Mouse (Mus musculus) hindbrain, postnatal 0 days (tissue): ENCODE measurements around the gene 2300003K06Rik. TPM values are rescaled to one million over a fixed set of nuclear protein-coding genes. Genes with fewer than 3 reads are reported as not detected.
A peak's percentile ranks its signal among the peaks of the same experiment; 100 is the strongest.
"Not testable (repeated sequence)": the region's sequence is repeated elsewhere in the genome, so short reads cannot be mapped to it uniquely, and the experiment has no call there.

Experiments used
- ATAC-seq: fragments of 200-750 bp; cut with Nextera tagmentation; 2 replicates; pipeline ENCODE4 v1.8.0; 2017; ENCODE audit warnings: mild to moderate bottlenecking, moderate TSS enrichment, moderate library complexity
- DNase-seq: peaks from one replicate; pipeline ENCODE4 v3.0.0-alpha.2; 2015; ENCODE audit warnings: low spot score
- H3K27ac ChIP-seq: fragments of 300-500 bp; sonication (generic); 2 replicates; pipeline ENCODE4 v1.5.1; 2014; ENCODE audit warnings: mild to moderate bottlenecking
- H3K27me3 ChIP-seq: fragments of 300-500 bp; sonication (generic); 2 replicates; pipeline ENCODE4 v1.6.1; 2014; ENCODE audit warnings: low read length, mixed read lengths; ENCODE audit not compliant: insufficient read depth
- H3K36me3 ChIP-seq: fragments of 300-500 bp; sonication (generic); 2 replicates; pipeline ENCODE4 v1.6.1; 2014; ENCODE audit warnings: low read length, mixed read lengths; ENCODE audit not compliant: insufficient read depth
- H3K4me1 ChIP-seq: fragments of 300-500 bp; sonication (generic); 2 replicates; pipeline ENCODE4 v1.6.1; 2014; ENCODE audit warnings: antibody characterized with exemption, low read length, mixed read lengths; ENCODE audit not compliant: insufficient read depth
- H3K4me2 ChIP-seq: fragments of 300-500 bp; sonication (generic); 2 replicates; pipeline ENCODE4 v1.6.1; 2014; ENCODE audit warnings: low read depth, mild to moderate bottlenecking, low read length, moderate library complexity, mixed read lengths
- H3K4me3 ChIP-seq: fragments of 300-500 bp; sonication (generic); 2 replicates; pipeline ENCODE4 v1.5.1; 2014; ENCODE audit warnings: low read length
- H3K9ac ChIP-seq: fragments of 300-500 bp; sonication (generic); replicated peaks from 2 replicates; pipeline ENCODE4 v1.6.1; 2014; ENCODE audit warnings: mild to moderate bottlenecking, low read length, moderate library complexity, mixed read lengths
- H3K9me3 ChIP-seq: fragments of 300-500 bp; sonication (generic); 2 replicates; pipeline ENCODE4 v1.6.1; 2016; ENCODE audit warnings: low read length, mixed read lengths
- CTCF ChIP-seq: IDR thresholded peaks from 2 replicates; pipeline ENCODE4 v1.5.1; 2016; ENCODE audit warnings: antibody characterized with exemption, control low read depth, low read depth
- WGBS: fragments of 180-500 bp; shearing (Covaris S2); extraction: QIAGEN DNeasy Blood & Tissue Kit; methylation state at CpG from one replicate; pipeline ENCODE4 v1.1.7; 2014; 5-methylcytosine and 5-hydroxymethylcytosine counted together
- polyA plus RNA-seq: library from polyadenylated mRNA; unstranded; fragments of >200 nt; fragmentation: Nextera tagmentation; extraction: Ambion mirVana; gene quantifications from 2 replicates; pipeline ENCODE4 v1.2.1, GENCODE M21; 2015
- total RNA-seq: library from RNA; depleted of rRNA; stranded (reverse); fragments of >200 nt; gene quantifications from 2 replicates; pipeline ENCODE4 v1.2.3, GENCODE M21; 2014; rRNA removed

2300003K06Rik gene
- total RNA-seq = not detected in 2 replicates
- not detected in 2 replicates for polyA plus RNA-seq

DNA sequence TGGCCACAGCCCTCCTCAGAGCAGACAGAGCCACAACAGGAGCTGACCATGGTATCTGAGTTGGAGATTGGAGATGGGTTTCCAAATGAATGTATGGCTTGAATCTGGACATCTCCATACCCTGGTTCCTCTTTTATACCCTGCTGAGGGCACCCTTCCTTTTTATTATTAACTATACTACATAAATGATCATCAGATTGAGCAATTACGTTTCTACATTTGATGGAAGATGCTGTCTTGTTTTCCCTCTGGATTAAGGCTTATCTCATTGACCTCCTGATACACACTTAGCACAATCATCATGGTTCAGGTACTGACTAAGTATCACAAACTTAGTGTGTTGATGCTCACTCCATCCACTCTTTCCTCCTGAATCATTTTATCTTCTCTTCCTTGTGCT, at the start of gene 2300003K06Rik:
Gene 2300003K06Rik, minus strand, starts transcription at position 101 of the 400 bp plus-strand sequence.
- Histone ChIP-seq H3K9ac (no peak within 1 kb of the TSS), H3K9me3 (no peaks in the 10 kb centered on the region), H3K4me3 (no peak within 1 kb of the TSS), H3K4me1 (no peaks in the 10 kb centered on the region), H3K4me2 (no peak within 1 kb of the TSS), H3K36me3 (no peaks in the 10 kb centered on the region), H3K27me3 (no peaks in the 10 kb centered on the region), H3K27ac (no peak within 1 kb of the TSS)
- no peak for TF ChIP-seq CTCF
- DNase-seq (no peak), ATAC-seq (no peak)
- 61% methylated on average over 1 of the region's 1 CpGs for WGBS

DNA sequence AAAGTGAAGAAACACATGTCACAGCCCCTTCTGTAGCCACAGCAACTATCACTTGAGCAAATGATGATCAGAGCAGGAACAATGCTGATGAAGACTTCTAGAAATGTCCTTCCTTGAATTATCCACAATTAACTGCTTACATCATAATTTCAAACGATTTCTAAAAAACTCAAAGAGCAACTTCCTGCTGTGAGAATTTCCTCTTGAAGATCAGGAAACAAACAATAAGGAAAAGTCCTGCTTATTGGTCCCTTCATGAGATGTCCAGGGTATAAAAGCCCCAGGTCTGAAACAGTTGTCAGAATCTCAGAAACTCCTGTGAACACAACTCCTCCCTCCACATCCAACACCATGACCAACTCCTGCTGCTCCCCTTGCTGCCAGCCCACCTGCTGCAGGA, 41.0 kb upstream of the 2300003K06Rik start, which contains the start of gene Gm11567:
Gene Gm11567, plus strand, starts transcription at position 301 of the 400 bp plus-strand sequence.
- H3K27me3 ChIP-seq, DNase-seq, H3K9me3 ChIP-seq, H3K4me3 ChIP-seq, H3K36me3 ChIP-seq, H3K4me2 ChIP-seq, H3K9ac ChIP-seq, H3K4me1 ChIP-seq, H3K27ac ChIP-seq, ATAC-seq: not testable (repeated sequence)
- WGBS = 53% methylated on average over 1 of the region's 1 CpGs

DNA sequence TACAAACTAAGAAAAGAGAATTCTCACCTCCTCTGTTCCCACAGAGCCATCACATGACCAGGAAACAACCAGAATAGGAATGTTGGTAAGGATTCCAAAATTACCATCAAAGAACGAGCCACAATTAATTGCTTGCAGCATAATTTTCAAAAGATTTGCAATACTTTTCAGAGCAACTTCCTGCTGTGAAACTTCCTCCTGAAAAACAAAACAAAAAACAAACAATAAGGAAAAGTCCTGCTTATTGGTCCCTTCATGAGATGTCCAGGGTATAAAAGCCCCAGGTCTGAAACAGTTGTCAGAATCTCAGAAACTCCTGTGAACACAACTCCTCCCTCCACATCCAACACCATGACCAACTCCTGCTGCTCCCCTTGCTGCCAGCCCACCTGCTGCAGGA, 35.2 kb upstream of the 2300003K06Rik start, which contains the start of gene Krtap9-1:
Gene Krtap9-1, plus strand, starts transcription at position 301 of the 400 bp plus-strand sequence.
- not testable (repeated sequence) for H3K9ac ChIP-seq, H3K4me3 ChIP-seq, DNase-seq, H3K4me2 ChIP-seq, H3K27ac ChIP-seq, ATAC-seq, H3K27me3 ChIP-seq, H3K9me3 ChIP-seq, H3K4me1 ChIP-seq, H3K36me3 ChIP-seq
- WGBS = 68% methylated on average over 1 of the region's 1 CpGs

DNA sequence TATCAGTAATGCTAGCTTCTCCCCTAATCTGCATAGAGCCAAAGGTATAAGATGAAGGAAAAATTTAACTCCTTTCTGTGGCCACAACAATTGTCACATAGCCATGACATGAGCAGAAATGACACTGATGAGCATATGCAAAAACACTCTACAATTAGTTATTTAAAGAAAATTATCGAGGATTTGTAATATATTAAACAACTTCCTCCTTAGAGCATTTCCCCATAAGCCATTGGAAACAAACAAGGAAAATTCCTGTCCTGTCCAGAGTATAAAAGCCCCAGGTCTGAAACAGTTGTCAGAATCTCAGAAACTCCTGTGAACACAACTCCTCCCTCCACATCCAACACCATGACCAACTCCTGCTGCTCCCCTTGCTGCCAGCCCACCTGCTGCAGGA, 26.3 kb upstream of the 2300003K06Rik start, which contains the start of gene Gm11559:
Gene Gm11559, plus strand, starts transcription at position 301 of the 400 bp plus-strand sequence.
- not testable (repeated sequence) for H3K4me2 ChIP-seq, H3K27ac ChIP-seq, H3K27me3 ChIP-seq, DNase-seq, H3K4me1 ChIP-seq, H3K9me3 ChIP-seq, H3K36me3 ChIP-seq, ATAC-seq, H3K9ac ChIP-seq, H3K4me3 ChIP-seq
- WGBS = 76% methylated on average over 1 of the region's 1 CpGs

DNA sequence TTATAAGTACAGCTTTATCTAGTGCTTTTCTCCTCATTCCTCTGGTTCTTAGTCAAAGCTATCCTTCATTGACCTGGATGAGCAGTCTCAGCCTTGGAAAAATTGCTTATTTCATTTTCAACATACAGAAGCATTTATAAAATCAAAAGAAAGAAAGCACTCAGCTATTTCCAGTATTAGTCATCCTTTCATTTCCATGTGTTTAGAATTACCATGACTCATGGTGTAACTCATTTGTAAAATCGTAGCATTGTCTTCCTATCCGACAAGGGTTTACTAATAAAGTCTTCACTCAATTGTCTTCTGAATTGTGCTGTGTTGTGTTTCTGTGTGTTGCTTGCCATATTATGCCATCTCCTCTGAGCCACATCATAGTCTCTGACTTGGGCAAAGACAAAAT, 20.9 kb upstream of the 2300003K06Rik start:
- Histone ChIP-seq H3K9me3 (no peaks in the 10 kb centered on the region), H3K4me2 (no peak overlapping the region), H3K27me3 (no peaks in the 10 kb centered on the region), H3K36me3 (no peaks in the 10 kb centered on the region), H3K27ac (no peak overlapping the region), H3K4me3 (no peak overlapping the region), H3K4me1 (no peaks in the 10 kb centered on the region), H3K9ac (no peak overlapping the region)
- DNase-seq = no peak
- no peak for TF ChIP-seq CTCF
- no peak for ATAC-seq
- 67% methylated on average over 2 of the region's 2 CpGs for WGBS

DNA sequence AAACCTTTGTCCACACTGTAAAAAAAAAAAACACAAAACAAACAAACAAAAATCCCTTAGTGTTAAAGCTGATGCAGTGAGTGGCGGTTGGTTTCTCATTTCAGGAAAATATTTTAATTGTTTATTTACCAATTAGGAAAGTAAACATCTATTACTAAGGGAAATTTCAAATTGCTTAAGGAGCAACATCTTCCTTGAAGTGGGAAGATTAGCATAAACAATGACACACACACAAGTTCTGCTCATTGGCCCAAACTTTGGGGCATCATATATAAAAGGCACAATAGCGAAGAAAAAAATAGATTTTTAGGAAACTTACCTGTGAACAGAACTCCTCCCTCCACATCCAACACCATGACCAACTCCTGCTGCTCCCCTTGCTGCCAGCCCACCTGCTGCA, 19.8 kb upstream of the 2300003K06Rik start, which contains the start of gene Gm11568:
Gene Gm11568, plus strand, starts transcription at position 301 of the 400 bp plus-strand sequence.
- Histone ChIP-seq H3K27me3 (no peaks in the 10 kb centered on the region), H3K27ac (no peak within 1 kb of the TSS), H3K4me3 (no peak within 1 kb of the TSS), H3K9me3 (no peaks in the 10 kb centered on the region), H3K36me3 (no peaks in the 10 kb centered on the region), H3K4me1 (no peaks in the 10 kb centered on the region), H3K9ac (no peak within 1 kb of the TSS), H3K4me2 (no peak within 1 kb of the TSS)
- DNase-seq (no peak), ATAC-seq (no peak)
- TF ChIP-seq CTCF = no peak
- 89% methylated on average over 2 of the region's 2 CpGs for WGBS

DNA sequence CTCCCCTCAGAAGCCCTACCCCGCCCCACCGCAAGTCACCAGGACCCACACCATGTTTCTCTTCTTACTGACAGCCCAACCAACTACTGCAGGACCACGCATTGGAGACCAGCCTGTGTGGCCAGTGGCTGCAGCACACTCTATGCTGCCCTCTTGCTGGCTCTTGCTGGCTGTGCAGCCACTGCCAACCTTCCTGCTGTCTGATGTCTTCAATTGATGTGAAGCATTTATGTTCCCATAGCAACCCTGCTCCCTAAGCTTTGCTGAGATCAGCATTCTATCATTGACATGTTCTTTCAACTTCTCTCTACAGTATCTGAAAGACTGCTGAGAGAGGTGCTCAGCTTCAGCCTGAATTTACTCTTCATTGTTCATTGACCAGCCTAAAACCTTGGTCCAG, 16.3 kb upstream of the 2300003K06Rik start:
- WGBS = 58% methylated on average over 3 of the region's 3 CpGs
- Histone ChIP-seq H3K4me3 (no peak overlapping the region), H3K9ac (no peak overlapping the region), H3K27me3 (no peaks in the 10 kb centered on the region), H3K27ac (no peak overlapping the region), H3K36me3 (no peaks in the 10 kb centered on the region), H3K4me1 (no peaks in the 10 kb centered on the region), H3K9me3 (no peaks in the 10 kb centered on the region), H3K4me2 (no peak overlapping the region)
- no peak for ATAC-seq
- peak; percentile 51 for DNase-seq
- TF ChIP-seq CTCF = peak; percentile 72
